Mouse (Mus musculus) CD4-positive, CD25-positive, alpha-beta regulatory T cell, adult 4 months (primary cell): ENCODE data around the gene Prrc2a. TPM values are rescaled to one million over a fixed set of nuclear protein-coding genes. Genes with fewer than 3 reads are reported as not detected.
"Not testable (repeated sequence)": the region's sequence is repeated elsewhere in the genome, so short reads cannot be mapped to it uniquely, and the experiment has no call there.

Source experiments
- ATAC-seq: one replicate; pipeline ENCODE4 v1.8.0; 2017
- polyA plus RNA-seq, 2 experiments: library from polyadenylated mRNA; unstranded; fragments of 100-300 nt; shearing (Covaris generic); gene quantifications; one replicate each; pipeline ENCODE4 v1.2.1; 2017

The Prrc2a gene
- polyA plus RNA-seq, 2 experiments from 2014 or later: 43.0 to 75.1 TPM

- ATAC-seq: no peak
Measured at GRCm38 (mm10) chr17:35131500-35132173, 33.1 kb downstream of the Prrc2a start, which contains the start of gene Apom. TSS of gene Apom (minus strand) at chr17:35132050.

GRCm38 (mm10) chr17:35131038-35131437, 33.7 kb downstream of the Prrc2a start:
- ATAC-seq: no peak

GRCm38 (mm10) chr17:35128996-35129395, 35.7 kb downstream of the Prrc2a start:
- no peak for ATAC-seq

GRCm38 (mm10) chr17:35127017-35127416, 37.7 kb downstream of the Prrc2a start:
- ATAC-seq: no peak

- ATAC-seq: peak; percentile 75
Measured at GRCm38 (mm10) chr17:35126206-35126611, 38.5 kb downstream of the Prrc2a start, which contains the start of gene D17H6S53E. TSS of gene D17H6S53E (plus strand) at chr17:35126373.

- ATAC-seq: no peak
Measured at GRCm38 (mm10) chr17:35125578-35125977, 39.1 kb downstream of the Prrc2a start.

GRCm38 (mm10) chr17:35125081-35125480, 39.6 kb downstream of the Prrc2a start:
- no peak for ATAC-seq

- not testable (repeated sequence) for ATAC-seq
Measured at GRCm38 (mm10) chr17:35124261-35124896, 40.3 kb downstream of the Prrc2a start.

- ATAC-seq: not testable (repeated sequence)
Measured at GRCm38 (mm10) chr17:35123287-35123686, 41.4 kb downstream of the Prrc2a start.

GRCm38 (mm10) chr17:35121871-35122303, 42.8 kb downstream of the Prrc2a start, which contains the start of gene Csnk2b:
TSS of gene Csnk2b (minus strand) at chr17:35122053.
- ATAC-seq: no peak

- ATAC-seq: peak; percentile 95
Measured at GRCm38 (mm10) chr17:35121143-35121799, 43.4 kb downstream of the Prrc2a start, which contains the start of gene Gpank1. TSS of gene Gpank1 (plus strand) at chr17:35121455.

GRCm38 (mm10) chr17:35120745-35121142, 44.0 kb downstream of the Prrc2a start:
- no peak for ATAC-seq

- ATAC-seq: peak; percentile 70
Measured at GRCm38 (mm10) chr17:35115046-35116019, 49.4 kb downstream of the Prrc2a start, which contains the start of gene Ly6g5b. TSS of gene Ly6g5b (minus strand) at chr17:35115428.

GRCm38 (mm10) chr17:35111774-35112173, 52.9 kb downstream of the Prrc2a start:
- ATAC-seq: no peak

- no peak for ATAC-seq
Measured at GRCm38 (mm10) chr17:35108097-35108496, 56.6 kb downstream of the Prrc2a start, which contains the start of gene Ly6g5c. TSS of gene Ly6g5c (plus strand) at chr17:35108279.

GRCm38 (mm10) chr17:35106522-35106921, 58.2 kb downstream of the Prrc2a start:
- no peak for ATAC-seq

GRCm38 (mm10) chr17:35105740-35106389, 58.8 kb downstream of the Prrc2a start:
- no peak for ATAC-seq

- no peak for ATAC-seq
Measured at GRCm38 (mm10) chr17:35104754-35105153, 59.9 kb downstream of the Prrc2a start.

- no peak for ATAC-seq
Measured at GRCm38 (mm10) chr17:35104079-35104478, 60.6 kb downstream of the Prrc2a start.

- ATAC-seq: no peak
Measured at GRCm38 (mm10) chr17:35103221-35103690, 61.4 kb downstream of the Prrc2a start.

- no peak for ATAC-seq
Measured at GRCm38 (mm10) chr17:35102299-35102698, 62.4 kb downstream of the Prrc2a start.
